Mouse (Mus musculus): Measurements from ENCODE around the gene Vldlr.

Vldlr gene

DNA sequence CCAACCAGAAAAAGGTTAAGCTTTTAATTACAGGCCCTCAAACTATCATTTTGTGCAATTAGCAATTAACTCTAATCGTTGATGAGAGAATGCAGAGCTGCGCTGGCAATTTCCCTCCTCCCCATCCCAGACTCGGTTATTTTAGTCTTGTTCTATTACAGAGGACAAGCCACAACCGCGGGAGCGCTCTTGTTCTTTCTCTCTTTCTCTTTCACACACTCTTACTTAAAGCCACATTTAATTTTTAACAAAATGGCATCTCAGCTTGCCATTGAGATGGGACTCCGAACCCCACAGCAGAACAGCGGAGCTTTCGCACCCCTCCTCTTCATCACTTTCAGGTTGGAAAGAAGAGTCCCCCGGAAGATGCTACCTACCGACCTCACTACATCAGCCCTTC, at the start of gene Vldlr:
Gene Vldlr, plus strand, starts transcription at position 167 of the 400 bp plus-strand sequence.
- no peak for DNase-seq (ENCODE audit: low spot score)

DNA sequence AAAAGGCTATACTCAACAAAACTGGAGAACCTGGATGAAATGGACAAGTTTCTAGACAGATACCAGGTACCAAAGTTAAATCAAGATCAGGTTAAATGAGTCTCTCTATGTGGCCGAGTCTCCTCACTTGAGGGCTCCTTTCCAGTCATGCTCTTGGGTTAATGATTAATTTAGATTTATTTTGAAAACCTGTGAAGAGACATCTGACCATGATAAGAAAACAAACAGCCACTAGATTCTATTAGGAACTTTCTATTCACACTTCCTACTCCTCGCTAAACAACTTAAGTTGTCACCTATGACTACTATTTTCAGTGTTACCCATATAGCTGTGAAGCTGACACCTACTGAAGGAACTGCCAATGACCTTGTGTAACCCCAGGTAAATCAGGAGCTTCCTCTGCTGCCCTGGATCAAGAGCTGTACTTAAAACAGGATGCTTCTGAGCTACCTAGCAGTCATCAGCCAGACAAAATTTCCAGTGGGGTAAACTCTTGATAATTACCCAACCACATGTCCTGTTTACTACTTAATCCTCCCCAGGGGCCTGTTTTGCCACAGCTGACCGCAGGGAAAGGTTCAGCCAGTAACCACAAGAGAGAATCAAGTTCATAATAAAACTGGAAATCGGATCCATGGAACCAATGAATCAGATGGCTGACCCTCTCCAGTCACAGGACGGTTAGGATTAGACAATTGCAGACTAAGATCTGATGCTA, 48.5 kb upstream of the Vldlr start:
- DNase-seq (ENCODE audit: low spot score), result no peak

DNA sequence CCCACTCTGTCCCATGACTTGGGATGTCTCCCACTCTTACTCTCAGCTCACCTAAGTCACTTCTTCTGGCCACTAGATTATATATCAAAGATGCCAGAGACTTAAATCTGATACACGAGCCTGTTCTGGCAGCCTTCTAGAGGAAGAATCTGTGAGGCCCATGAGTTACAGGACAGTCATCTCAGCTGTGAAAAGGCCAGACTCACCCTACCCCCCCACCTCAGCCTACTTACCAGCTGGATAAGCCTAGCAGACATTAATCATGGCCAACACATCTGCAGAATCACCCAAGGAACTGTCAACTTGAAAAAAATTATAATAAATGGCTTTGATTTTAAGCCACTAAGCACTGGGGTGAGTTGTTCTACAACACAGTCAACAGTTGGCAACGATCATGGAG, 42.4 kb upstream of the Vldlr start:
- DNase-seq (ENCODE audit: low spot score), result no peak

DNA sequence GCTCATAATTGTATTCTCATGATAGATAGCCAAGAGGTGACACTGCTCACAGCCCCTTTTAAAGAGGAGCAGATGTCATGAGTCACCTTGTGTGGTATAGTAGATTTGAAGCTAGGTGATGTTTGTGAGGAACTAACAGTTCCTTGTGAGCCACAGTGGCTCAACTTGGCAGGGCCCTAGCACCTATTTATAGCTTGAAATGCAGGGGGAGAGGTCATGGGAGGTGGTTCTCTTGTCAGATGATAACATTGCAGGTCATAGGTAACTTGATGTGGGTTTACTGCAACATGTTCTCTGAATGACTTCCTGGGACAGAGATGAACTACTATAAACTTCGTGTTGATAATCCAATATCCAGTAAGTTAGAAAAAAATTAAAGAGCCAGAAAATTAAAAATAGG, 40.7 kb upstream of the Vldlr start:
- DNase-seq (ENCODE audit: low spot score), result no peak

DNA sequence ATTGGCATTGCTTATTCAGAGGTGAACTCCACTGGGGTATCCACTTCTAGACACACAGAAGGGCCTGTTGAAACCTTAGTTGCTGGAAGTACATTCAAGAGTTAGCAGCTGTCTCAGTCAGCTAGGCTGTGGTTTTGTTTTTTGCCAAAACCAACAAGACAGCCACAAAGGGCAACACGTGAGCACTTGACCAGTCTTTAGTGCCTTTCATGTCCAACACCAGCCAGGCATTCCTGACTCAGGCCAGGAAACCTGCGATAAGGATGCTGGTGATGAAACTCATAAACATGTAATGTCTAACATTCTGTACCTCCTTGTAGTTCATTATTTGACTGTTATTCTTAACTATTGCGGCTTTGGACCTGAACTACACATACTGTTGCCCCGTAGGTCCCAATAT, 39.7 kb upstream of the Vldlr start:
- DNase-seq (ENCODE audit: low spot score), result no peak

DNA sequence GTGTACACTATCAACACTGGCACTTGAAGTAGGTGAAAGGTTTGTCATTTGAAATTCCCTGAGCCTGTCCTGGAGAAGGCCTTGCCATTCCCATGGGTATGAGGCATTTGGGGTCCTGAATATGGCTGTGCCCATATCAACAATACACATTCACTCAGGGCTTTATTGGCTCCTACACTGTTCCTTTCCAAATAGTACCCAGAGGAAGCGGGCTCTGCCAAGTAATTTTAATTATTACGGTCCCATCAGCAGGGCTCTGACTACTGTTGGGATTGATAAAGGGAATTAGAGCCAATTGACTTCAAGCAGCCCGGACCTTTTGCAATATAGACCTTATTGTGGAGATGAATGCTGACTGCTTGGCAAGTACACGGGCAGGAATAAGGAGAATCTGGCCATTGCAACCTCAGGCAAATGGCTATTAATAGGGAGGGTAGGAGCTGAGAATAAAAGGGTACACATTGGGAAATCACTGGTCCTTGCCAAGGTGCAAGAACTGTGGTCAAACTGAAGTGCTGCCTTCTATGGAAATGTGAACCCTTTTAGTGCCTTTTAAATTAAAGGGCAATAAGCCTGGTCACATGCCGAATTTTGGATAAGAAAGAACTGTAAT, 38.0 kb upstream of the Vldlr start:
- no peak for DNase-seq (ENCODE audit: low spot score)

DNA sequence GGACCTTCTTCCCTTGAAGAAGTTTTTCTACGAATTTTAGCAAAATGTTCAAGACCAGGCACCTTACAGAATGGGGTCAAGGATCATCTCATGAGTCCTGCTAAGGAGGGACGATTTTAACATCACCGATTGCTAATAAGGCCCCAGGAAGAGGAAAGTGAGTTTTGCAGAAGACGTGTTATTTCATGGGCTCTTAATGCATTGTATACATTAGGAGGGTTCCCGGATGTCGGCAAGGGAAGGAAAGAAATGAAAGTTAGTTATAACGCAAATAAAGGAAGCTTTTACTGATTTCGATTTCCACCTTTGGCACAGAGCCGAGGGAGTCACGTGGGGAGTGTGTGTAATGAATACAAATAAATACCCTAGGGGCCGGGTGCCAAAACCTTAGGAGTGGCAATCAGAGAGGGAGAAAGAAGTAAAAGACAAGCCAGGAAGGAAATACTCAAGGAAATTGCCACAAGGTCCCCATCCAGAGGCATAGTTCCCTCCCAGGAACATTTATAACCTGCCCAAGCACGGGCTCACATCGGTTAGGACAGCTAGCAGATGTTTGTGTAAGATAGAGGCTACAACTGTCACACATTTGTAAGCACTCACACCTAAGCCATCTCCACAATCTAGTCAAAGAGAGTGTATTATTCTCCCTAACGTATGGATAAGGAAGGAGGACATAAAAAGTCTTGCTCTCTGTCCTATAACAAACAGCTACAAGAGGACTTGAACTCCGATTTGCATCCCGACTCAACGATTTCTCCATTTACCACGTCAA, 35.7 kb upstream of the Vldlr start:
- peak; percentile 77 for DNase-seq (ENCODE audit: low spot score)

DNA sequence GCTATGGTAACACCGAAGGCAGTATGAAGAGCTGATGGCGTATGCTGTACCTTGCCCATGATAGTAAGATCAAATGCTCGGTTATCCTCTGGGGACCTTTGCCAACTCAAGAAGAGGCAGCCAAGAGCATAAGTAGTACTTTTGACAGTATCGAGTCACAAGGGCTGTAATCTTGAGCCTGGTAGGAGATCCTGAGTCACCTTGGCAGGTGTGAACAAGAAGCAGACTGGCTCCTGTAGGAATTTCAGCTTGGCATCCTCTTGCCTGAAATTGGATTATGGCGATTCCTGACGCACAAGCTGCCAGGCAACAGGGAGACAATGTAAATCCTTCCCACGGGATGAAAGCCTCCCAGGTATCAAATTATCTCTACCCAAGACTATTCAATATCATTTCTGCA, 32.8 kb upstream of the Vldlr start:
- no peak for DNase-seq (ENCODE audit: low spot score)

DNA sequence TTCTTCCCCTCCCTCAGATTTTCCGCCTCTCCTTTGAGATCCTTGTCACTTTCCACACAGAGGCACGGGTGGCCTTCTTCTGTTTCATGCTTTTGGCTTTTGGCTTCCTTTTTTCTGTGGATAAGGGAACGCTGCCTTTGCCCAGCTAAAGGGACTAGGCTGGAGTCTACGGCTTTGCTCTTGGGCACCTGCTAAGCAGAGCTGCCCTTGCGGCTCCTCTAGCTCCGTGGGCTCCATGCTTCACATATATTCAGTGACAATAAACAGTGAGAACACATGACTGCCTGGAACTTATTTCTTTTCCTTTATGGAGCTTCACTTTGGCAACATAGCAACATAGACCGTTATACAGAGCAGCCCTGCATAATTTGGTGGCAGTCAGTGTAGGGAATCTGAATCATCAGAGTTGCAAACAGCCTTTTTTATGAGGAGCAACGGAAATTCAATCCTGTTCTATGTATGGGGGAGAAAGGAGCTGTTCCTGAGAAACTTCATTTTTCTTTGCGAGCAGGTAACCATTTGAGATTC, 12.5 kb upstream of the Vldlr start:
- DNase-seq (ENCODE audit: low spot score), result no peak

DNA sequence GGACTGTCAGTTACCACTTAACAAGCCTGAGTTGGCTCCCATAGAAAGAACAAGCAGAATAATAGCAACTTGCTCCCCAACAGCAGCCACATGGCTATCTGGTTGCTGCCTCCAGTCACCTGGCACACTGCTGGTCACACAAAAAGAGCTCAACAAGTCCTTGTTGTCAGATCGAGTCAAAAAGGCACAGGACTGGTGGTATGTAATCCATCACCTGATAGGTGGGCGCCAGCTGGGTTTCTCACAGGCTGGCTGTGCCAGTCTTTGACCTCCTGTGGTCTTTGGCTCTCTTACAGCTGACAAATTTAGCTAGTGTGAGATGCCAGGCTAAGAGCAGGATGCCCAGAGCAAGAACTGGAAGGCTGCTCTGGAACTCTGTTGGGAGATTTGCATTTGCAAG, 5.3 kb upstream of the Vldlr start:
- DNase-seq (ENCODE audit: low spot score), result no peak

DNA sequence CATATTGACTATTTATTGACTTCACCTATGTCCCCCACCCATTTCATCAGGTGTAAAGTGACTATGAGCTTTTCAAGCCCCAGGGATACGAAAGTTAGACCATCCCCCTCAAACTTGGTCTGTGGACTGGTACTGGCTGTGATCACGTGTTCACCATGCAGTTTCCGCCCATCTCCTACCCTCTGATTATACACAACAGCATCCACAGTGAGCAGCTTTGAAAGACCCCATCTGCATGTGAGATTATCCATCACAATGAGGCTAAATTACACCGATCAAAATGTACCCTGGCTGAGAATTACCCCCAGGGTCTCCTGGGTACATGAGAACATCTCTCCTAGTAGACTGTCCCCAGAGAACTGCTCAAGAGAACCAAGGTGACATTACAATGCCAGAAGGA, 688 bp upstream of the Vldlr start:
- DNase-seq (ENCODE audit: low spot score), result no peak

DNA sequence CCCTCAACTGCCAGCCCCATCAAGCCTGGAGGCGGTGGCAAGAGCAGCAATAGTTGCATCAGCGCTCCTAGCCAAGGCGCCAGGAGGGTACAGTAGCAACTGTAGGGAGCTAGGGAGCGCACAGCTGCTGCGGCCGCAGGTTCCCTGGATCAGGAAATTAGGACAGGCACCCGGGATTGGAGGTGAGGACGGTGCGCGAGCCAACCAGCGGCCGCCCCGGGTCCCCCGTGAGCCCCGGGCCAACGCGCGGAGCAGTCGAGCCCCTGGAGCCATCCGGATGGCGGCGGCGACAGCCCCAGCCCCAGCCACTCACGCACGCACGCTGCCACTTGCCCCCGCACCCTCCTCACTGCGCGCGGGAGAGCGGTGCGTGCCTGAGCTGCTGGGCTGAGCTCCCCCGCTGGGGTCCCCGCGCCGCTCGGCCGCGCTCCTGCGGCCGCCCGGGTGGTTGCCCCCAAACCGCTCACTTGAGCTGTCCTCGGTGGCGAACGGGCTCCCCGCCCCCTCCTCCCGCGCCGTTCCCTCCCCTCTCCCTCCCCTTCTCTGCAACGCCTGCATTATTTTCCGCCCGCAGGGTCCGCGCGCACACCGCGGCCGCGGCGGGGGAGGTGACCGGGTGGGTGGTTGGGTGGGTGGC, 601 bp downstream of the Vldlr start:
- DNase-seq (ENCODE audit: low spot score), result peak; percentile 44

DNA sequence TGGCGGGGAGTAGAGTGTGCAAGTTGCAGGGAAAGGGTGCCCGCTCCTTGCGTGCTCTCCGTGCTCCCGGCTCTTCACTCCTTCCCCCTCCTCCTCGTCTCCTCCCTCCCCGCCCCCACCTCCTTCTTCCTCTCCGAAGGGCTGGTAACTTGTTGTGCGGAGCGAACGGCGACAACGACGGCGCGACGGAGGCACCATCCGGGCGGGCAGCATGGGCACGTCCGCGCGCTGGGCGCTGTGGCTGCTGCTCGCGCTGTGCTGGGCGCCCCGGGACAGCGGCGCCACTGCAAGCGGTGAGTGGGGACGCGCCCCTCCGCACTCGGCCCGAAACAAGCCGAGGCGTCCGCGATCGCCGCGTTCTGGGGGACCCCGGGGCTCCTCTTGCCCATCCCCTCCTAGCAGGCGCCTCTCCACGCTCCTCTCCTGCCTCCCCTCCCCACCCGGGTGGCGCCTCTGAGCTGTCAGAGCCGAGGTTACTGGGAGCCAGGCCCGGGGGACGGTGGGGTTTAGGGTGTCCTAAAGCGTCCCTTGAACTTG, 1.2 kb downstream of the Vldlr start:
- DNase-seq (ENCODE audit: low spot score), result peak; percentile 33

DNA sequence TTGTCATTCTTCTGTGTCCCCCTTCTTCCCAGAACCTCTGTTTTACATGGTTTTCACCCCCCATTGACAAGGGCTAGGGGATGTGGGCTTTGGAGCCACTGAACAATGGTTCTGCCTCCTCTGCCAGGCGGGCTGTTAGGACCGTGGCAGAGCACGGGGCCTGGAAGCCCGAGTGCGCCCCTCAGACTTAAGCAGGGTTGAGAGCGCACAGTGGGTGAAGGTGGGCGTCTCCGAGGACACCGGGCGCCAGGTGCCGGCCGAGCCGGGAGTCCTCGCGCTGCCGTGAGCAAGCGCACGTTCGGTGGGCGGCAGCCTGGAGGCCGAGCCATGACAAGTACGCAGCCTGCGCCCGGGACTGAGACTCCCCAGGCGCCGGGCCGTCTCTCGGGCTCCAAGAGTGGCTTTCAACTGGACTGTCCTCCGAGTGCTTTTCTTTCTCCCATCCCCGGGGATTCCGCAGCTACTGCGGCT, 1.7 kb downstream of the Vldlr start:
- DNase-seq (ENCODE audit: low spot score), result peak; percentile 11

DNA sequence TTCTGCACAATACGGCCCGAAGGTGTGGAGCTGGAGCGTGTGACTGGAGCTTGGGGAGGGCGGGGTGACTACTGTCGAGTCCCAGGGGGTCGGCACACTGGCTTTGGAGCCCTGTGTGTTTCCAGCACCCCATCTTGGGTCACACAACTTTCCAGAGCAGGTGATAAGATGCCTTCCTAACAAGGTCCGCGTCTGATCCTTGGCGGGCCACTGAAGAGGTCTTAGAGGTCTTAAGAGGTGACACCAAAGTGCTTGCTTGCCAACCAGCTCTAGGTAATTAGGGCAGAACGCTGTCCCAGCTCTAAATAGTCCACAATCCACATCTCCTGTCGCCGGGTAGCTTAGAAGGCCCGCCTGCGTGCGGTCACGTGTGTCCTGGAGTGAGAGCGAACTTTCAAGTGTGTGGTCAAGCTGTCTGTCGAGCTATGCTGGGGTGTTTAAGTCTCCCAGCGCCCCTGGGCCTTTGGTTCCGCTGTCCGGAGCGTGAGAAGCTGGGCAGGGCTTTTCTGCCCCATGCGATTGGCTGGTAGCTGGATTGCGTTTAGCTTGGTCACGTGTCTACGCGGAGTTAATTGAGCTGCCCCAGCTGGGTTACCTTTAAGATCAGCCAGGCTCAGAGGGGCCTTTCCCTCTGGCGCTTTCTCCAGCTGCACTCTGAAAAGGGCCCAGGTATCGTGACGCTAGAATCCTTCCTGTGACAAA, 2.4 kb downstream of the Vldlr start:
- DNase-seq (ENCODE audit: low spot score), result peak; percentile 60

DNA sequence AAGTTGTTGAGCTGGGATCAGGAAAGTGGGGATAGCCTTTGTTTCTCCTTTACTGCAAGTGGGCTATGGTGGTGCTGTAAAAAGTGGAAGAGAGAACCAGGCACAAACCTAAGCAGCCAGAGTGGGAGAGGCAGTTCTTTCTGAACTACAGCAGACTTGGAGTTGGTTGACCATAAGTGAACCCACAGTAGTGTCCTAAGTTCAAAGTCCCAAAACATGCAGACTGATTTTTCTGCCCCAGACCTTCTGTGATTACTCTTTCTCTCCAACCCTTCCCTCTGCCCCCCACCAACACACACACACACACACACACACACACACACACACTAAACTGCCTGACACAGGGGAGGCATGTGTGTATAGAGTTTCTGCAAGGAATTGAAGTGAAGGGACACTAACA, 3.3 kb downstream of the Vldlr start:
- no peak for DNase-seq (ENCODE audit: low spot score)

DNA sequence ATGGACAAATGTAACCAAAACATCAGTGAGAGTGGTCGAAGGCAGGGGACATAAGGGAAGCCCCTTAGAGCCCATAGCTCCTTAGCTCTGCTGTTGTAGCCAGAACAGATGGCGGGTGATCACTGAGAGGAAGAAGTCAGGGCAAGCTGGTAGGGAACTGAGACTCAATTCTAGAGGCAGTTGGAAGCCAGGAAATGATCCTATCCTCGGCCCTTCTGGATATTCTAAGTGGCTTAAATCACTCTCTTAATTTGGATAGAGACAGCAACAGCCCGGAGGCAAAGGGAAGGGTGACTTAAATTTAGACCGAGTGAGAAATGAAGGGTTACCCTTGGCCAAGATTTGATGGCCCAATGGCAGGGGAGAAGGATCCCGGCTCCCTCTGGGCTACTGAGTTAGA, 6.8 kb downstream of the Vldlr start:
- no peak for DNase-seq (ENCODE audit: low spot score)

DNA sequence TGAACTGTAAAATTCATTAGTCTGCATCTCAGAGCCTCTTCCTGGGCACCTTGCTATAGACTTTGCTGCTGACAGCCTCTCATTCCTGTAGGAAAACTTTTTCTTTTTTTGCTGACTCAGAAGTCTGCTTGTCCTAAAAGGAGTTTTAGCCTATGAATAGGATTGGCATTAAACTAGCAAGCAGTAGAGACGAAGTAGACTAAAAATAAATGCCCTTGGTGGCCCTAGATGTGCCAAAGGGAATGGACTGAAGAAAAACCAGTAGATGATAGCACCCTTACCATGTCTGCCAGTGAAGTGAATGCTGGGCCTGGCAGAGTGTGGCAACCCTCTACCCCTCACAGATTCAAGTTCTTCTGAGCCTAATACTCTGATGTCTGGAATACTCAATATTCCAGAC, 8.1 kb downstream of the Vldlr start:
- no peak for DNase-seq (ENCODE audit: low spot score)

DNA sequence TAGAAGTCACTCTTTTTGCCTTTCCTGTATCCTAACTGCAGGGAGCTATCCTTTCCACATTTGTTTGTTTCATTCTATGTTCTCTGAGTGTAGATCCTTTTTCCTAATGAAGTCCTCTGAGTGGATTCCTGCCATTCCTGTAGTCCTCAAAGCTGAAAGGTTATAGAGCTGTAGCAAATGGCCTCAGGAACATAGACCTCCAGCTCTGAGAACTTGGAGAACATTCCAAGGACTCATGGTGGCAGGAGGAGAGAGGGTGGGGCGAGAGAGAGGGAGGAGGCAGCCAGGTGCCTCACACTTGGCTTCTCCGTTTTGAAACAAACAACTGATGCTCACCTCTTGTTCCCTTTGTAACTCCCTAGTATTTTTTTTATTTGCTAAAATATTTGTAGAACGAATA, 10.3 kb downstream of the Vldlr start:
- no peak for DNase-seq (ENCODE audit: low spot score)

DNA sequence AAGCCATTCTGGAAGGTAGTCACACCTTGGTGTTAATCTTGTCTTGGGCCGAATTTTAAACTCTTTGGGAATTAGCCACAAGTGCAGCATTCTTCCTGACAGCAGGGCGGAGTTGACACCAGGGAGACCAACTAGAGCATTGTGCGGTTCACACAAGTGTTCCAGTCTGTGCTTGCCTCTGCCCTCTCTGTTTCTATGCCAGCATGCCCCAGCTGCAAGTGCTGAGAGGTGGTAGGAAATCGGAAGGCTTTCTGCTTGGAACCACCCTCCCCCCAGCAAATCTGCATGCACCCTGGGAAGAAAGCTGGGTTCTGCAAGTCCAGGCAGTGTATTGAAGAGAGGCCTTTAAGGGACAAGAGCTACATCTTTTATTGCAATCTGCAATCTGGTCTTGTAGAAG, 10.8 kb downstream of the Vldlr start:
- DNase-seq (ENCODE audit: low spot score), result no peak

DNA sequence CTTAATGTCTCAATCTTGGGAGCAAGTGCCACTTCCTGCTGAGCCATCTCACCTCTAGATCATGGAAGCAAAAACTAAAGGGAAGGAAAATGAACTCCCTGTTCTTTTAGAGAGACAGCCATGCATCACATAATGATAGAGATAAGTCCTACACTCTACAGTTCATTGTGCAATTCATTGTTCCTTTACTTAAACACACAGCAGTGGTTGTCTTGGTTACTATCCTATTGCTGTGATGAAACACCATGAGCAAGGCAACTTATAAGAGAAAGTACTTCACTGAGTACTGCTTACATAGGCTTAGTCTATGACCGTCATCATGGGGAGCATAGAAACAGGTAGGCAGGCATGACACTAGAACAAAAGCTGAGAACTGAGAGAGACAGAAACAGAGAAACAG, 12.0 kb downstream of the Vldlr start:
- DNase-seq (ENCODE audit: low spot score), result no peak

DNA sequence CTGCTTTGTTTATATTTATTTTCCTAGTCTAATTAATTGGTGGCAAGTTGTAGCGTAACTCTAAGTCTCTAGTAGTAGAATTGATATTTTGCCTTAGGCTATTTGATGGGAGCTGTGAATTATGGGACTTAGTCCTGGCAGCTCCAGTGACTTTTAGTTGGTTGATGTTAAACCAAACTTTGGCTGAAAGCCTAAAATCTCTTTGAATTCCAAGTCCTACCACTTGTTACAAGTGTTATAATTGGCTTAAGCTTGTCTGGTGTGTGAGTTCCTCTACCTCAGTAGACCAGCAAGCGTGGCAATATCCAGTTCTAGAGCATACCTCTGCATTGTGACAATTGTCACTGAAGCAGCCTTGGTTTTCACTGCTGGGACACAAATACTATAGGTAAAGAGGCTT, 17.1 kb downstream of the Vldlr start:
- DNase-seq (ENCODE audit: low spot score), result no peak

Data from urinary bladder, postnatal 14 days (tissue).